Mouse (Mus musculus) hindbrain, postnatal 0 days (tissue): ENCODE results near the gene Pnp2. TPM values are rescaled to one million over a fixed set of nuclear protein-coding genes. Genes with fewer than 3 reads are reported as not detected.

Source experiments
- ATAC-seq: fragments of 200-750 bp; cut with Nextera tagmentation; 2 replicates; pipeline ENCODE4 v1.8.0; 2017; ENCODE audit warnings: mild to moderate bottlenecking, moderate TSS enrichment, moderate library complexity
- DNase-seq: peaks from one replicate; pipeline ENCODE4 v3.0.0-alpha.2; 2015; ENCODE audit warnings: low spot score
- H3K27ac ChIP-seq: fragments of 300-500 bp; sonication (generic); 2 replicates; pipeline ENCODE4 v1.5.1; 2014; ENCODE audit warnings: mild to moderate bottlenecking
- H3K27me3 ChIP-seq: fragments of 300-500 bp; sonication (generic); 2 replicates; pipeline ENCODE4 v1.6.1; 2014; ENCODE audit warnings: low read length, mixed read lengths; ENCODE audit not compliant: insufficient read depth
- H3K36me3 ChIP-seq: fragments of 300-500 bp; sonication (generic); 2 replicates; pipeline ENCODE4 v1.6.1; 2014; ENCODE audit warnings: low read length, mixed read lengths; ENCODE audit not compliant: insufficient read depth
- H3K4me1 ChIP-seq: fragments of 300-500 bp; sonication (generic); 2 replicates; pipeline ENCODE4 v1.6.1; 2014; ENCODE audit warnings: antibody characterized with exemption, low read length, mixed read lengths; ENCODE audit not compliant: insufficient read depth
- H3K4me2 ChIP-seq: fragments of 300-500 bp; sonication (generic); 2 replicates; pipeline ENCODE4 v1.6.1; 2014; ENCODE audit warnings: low read depth, mild to moderate bottlenecking, low read length, moderate library complexity, mixed read lengths
- H3K4me3 ChIP-seq: fragments of 300-500 bp; sonication (generic); 2 replicates; pipeline ENCODE4 v1.5.1; 2014; ENCODE audit warnings: low read length
- H3K9ac ChIP-seq: fragments of 300-500 bp; sonication (generic); replicated peaks from 2 replicates; pipeline ENCODE4 v1.6.1; 2014; ENCODE audit warnings: mild to moderate bottlenecking, low read length, moderate library complexity, mixed read lengths
- H3K9me3 ChIP-seq: fragments of 300-500 bp; sonication (generic); 2 replicates; pipeline ENCODE4 v1.6.1; 2016; ENCODE audit warnings: low read length, mixed read lengths
- CTCF ChIP-seq: IDR thresholded peaks from 2 replicates; pipeline ENCODE4 v1.5.1; 2016; ENCODE audit warnings: antibody characterized with exemption, control low read depth, low read depth
- WGBS: fragments of 180-500 bp; shearing (Covaris S2); extraction: QIAGEN DNeasy Blood & Tissue Kit; methylation state at CpG from one replicate; pipeline ENCODE4 v1.1.7; 2014; 5-methylcytosine and 5-hydroxymethylcytosine counted together
- polyA plus RNA-seq: library from polyadenylated mRNA; unstranded; fragments of >200 nt; fragmentation: Nextera tagmentation; extraction: Ambion mirVana; gene quantifications from 2 replicates; pipeline ENCODE4 v1.2.1, GENCODE M21; 2015
- total RNA-seq: library from RNA; depleted of rRNA; stranded (reverse); fragments of >200 nt; gene quantifications from 2 replicates; pipeline ENCODE4 v1.2.3, GENCODE M21; 2014

Gene Pnp2
- total and polyA plus RNA-seq, 2 experiments from 2014 or later, result 1.3 TPM; not detected in 1

DNA sequence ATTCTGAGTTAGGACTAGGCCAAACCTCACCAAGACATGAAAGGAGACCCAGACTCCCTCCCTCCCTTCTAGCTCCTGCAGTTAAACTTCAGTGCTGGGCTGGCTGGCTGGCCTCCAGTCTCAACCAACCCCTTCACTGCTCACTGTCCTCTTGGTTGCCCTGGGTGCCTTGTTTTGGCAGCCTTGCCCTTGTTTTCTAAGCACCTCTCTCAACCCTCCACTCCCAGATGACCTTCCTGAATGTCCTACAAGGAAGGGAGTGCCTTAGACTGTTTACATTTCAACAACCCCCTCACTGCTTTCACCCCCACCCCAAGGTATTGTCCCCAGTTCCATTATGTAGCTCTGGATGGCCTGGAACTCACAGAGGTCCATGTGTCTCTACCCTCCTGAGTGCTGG is 23.8 kb downstream of the Pnp2 start:
- H3K4me2 ChIP-seq, result no peak overlapping the region
- no peaks in the 10 kb centered on the region for H3K36me3 ChIP-seq
- TF ChIP-seq CTCF, result no peak
- DNase-seq (no peak), ATAC-seq (no peak)
- no peaks in the 10 kb centered on the region for H3K4me1 ChIP-seq
- H3K9ac ChIP-seq, result no peak overlapping the region
- no peak overlapping the region for H3K27ac ChIP-seq
- no peaks in the 10 kb centered on the region for H3K9me3 ChIP-seq
- H3K4me3 ChIP-seq, result no peak overlapping the region
- H3K27me3 ChIP-seq, result no peaks in the 10 kb centered on the region

DNA sequence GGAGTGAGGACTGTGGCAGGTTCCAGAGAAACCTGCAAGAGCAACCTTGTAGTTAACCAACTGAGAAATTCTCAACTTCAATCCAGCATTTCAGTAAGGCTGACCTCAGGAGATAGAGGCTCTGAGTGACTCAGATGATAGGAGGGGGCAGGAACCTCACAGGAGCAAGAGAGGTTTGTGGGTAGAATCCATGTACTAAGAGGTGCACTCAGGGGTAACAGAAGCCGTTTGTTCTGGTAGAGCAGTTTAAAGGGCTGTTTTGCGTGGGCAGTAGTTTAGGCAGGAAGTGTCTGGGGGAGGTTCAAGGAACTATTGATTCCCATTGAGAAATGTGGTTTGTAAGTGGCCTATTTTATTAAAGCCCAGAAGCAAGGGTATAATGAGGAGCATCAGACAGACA is 25.4 kb downstream of the Pnp2 start:
- no peaks in the 10 kb centered on the region for H3K27me3 ChIP-seq
- no peak overlapping the region for H3K4me2 ChIP-seq
- ATAC-seq, result no peak
- no peaks in the 10 kb centered on the region for H3K4me1 ChIP-seq
- H3K36me3 ChIP-seq, result no peaks in the 10 kb centered on the region
- no peak overlapping the region for H3K4me3 ChIP-seq
- no peak for DNase-seq
- no peak overlapping the region for H3K9ac ChIP-seq
- TF ChIP-seq CTCF, result no peak
- no peaks in the 10 kb centered on the region for H3K9me3 ChIP-seq
- no peak overlapping the region for H3K27ac ChIP-seq
- 31% methylated on average over 2 of the region's 2 CpGs for WGBS

DNA sequence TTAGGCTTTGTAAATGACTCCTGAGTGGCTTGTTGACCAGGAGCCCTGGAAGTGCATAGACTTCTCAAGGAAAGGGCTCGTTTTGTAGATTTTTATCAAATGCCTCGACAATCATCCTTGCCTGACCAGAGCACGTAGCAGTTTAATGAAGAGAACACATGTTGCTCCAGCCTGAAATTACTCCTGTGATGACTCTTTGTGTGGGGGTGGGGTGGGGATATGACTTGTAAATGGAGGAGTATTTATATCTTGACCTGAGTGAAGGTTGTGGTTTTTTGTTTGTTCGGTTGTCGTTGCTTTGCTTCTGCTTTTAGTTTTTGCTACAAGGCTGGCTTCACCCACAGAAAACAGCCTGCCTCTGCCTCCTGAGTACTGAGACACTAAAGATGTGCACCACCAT is 26.0 kb downstream of the Pnp2 start:
- 88% methylated on average over 5 of the region's 5 CpGs for WGBS
- no peaks in the 10 kb centered on the region for H3K4me1 ChIP-seq
- H3K9ac ChIP-seq, result no peak overlapping the region
- H3K4me3 ChIP-seq, result no peak overlapping the region
- no peaks in the 10 kb centered on the region for H3K9me3 ChIP-seq
- no peak overlapping the region for H3K4me2 ChIP-seq
- H3K27ac ChIP-seq, result no peak overlapping the region
- no peak for TF ChIP-seq CTCF
- H3K27me3 ChIP-seq, result no peaks in the 10 kb centered on the region
- DNase-seq, result no peak
- no peaks in the 10 kb centered on the region for H3K36me3 ChIP-seq
- ATAC-seq, result no peak

DNA sequence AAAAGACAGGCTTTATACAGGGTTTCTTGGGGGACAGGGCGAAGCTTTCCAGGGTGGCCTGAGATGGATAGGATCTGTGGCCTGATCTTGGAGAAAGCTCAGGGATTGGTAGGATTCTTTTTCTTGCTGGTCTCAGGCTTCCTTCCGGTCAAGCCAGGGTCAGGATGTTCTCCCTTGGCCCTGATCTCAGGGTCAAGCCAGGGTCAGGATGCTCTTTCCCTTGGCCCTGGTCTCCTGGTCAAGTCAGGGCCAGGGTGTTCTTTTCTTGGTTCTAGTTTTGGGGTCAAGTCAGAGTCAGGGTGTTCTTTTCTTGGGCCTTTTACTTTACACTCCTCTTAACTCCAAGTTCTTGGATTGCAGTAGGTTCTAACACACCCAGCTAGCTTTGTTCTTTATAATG is 31.9 kb downstream of the Pnp2 start:
- no peak overlapping the region for H3K4me3 ChIP-seq
- H3K9ac ChIP-seq, result no peak overlapping the region
- ATAC-seq, result no peak

DNA sequence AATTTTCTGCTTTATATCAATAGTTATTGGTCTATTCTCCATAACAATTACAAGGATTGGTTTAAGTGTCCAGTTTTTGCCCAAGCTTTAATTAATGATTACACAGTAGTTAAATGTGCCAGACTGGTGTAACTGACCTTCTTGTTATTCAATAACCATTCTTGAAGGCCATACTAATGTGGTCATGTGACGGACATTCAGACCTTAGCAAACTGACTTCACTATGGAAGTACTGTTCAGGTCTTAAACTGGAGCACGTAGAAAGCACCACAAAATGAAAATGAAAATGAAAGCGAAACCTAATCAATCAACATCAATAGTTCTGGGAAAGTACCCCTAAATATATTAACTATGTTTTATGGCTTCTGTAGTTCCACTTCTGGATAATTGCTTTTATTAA is 35.2 kb downstream of the Pnp2 start:
- ATAC-seq, result no peak
- Histone ChIP-seq H3K27me3 (no peaks in the 10 kb centered on the region), H3K36me3 (no peaks in the 10 kb centered on the region), H3K4me1 (no peaks in the 10 kb centered on the region), H3K4me2 (no peak overlapping the region), H3K27ac (no peak overlapping the region), H3K4me3 (no peak overlapping the region), H3K9ac (no peak overlapping the region), H3K9me3 (no peaks in the 10 kb centered on the region)
- TF ChIP-seq CTCF, result no peak
- WGBS, result 80% methylated on average over 3 of the region's 3 CpGs
- DNase-seq, result no peak

More for the DNA sequence above, 31.9 kb downstream of the Pnp2 start:
- Histone ChIP-seq H3K27ac (no peak overlapping the region), H3K27me3 (no peaks in the 10 kb centered on the region), H3K4me2 (no peak overlapping the region), H3K36me3 (no peaks in the 10 kb centered on the region), H3K4me1 (no peaks in the 10 kb centered on the region), H3K9me3 (no peaks in the 10 kb centered on the region)
- no peak for DNase-seq
- WGBS, result 100% methylated on average over 2 of the region's 2 CpGs
- no peak for TF ChIP-seq CTCF

DNA sequence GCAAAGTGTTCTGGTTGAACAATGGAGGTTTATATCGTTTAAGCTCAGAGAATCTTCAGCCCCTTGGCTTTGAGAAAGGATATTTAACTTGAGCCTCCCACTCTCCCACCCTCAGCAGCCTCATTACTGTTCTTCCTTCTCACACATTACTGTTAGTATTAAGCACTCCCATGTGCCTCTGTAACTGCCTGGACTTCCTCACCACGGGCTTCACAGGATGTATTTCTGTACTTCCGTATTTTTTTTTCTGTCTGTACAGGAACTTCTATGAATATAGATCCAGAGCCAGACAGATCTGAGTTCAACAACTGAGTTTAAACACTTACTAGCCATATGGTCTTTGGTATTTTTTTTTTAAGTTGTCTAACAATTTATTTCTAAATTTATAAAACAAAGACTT is 41.3 kb downstream of the Pnp2 start:
- no peak overlapping the region for H3K9ac ChIP-seq
- no peak overlapping the region for H3K4me3 ChIP-seq
- H3K4me2 ChIP-seq, result no peak overlapping the region
- 76% methylated on average over 3 of the region's 3 CpGs for WGBS
- no peak overlapping the region for H3K27ac ChIP-seq
- H3K27me3 ChIP-seq, result no peaks in the 10 kb centered on the region
- H3K36me3 ChIP-seq, result no peaks in the 10 kb centered on the region
- TF ChIP-seq CTCF, result no peak
- ATAC-seq (no peak), DNase-seq (no peak)
- no peaks in the 10 kb centered on the region for H3K9me3 ChIP-seq
- no peaks in the 10 kb centered on the region for H3K4me1 ChIP-seq

- ATAC-seq (no peak), DNase-seq (no peak)
- no peak overlapping the region for H3K27ac ChIP-seq
- H3K4me3 ChIP-seq, result no peak overlapping the region
- no peak overlapping the region for H3K4me2 ChIP-seq
- H3K9ac ChIP-seq, result no peak overlapping the region
- no peaks in the 10 kb centered on the region for H3K4me1 ChIP-seq
- no peak for TF ChIP-seq CTCF
- no peaks in the 10 kb centered on the region for H3K9me3 ChIP-seq
- H3K27me3 ChIP-seq, result no peaks in the 10 kb centered on the region
- no peaks in the 10 kb centered on the region for H3K36me3 ChIP-seq
- WGBS, result 84% methylated on average over 2 of the region's 2 CpGs
Observed at GRCm38 (mm10) chr14:50997999-50998666, 42.3 kb downstream of the Pnp2 start.
